Mouse (Mus musculus): ENCODE measurements around the gene Hinfp. TPM values are rescaled to one million over a fixed set of nuclear protein-coding genes. Genes with fewer than 3 reads are reported as not detected.

Hinfp gene
- polyA plus RNA-seq, 1 experiment from 2014 or later, result 21.7 TPM

- WGBS, result 4% methylated on average over 28 of the region's 28 CpGs
- H3K27me3 ChIP-seq, result no peaks in the 10 kb centered on the region
- peak; percentile 93 for ATAC-seq (ENCODE audit: borderline replicate concordance, extremely low read depth, low FRiP score, low TSS enrichment)
- H3K4me1 ChIP-seq, result peaks cover 14% of the 10 kb centered on the region
- H3K4me2 ChIP-seq, result peak overlapping the region; percentile 82
- peak overlapping the region; percentile 90 for H3K9ac ChIP-seq
- no peaks in the 10 kb centered on the region for H3K36me3 ChIP-seq
- peak overlapping the region; percentile 51 for H3K4me3 ChIP-seq
- H3K27ac ChIP-seq, result peak overlapping the region; percentile 76
- no peaks in the 10 kb centered on the region for H3K9me3 ChIP-seq
Observed at GRCm38 (mm10) chr9:44268027-44268360, 37.5 kb downstream of the Hinfp start.

- no peaks in the 10 kb centered on the region for H3K36me3 ChIP-seq
- H3K27me3 ChIP-seq, result no peaks in the 10 kb centered on the region
- H3K4me3 ChIP-seq, result peak overlapping the region; percentile 51
- peak; percentile 47 for ATAC-seq (ENCODE audit: borderline replicate concordance, extremely low read depth, low FRiP score, low TSS enrichment)
- no peaks in the 10 kb centered on the region for H3K9me3 ChIP-seq
- 8% methylated on average over 23 of the region's 23 CpGs for WGBS
- H3K4me1 ChIP-seq, result peaks cover 14% of the 10 kb centered on the region
- H3K27ac ChIP-seq, result peak overlapping the region; percentile 76
- H3K9ac ChIP-seq, result peak overlapping the region; percentile 90
- peak overlapping the region; percentile 82 for H3K4me2 ChIP-seq
Observed at GRCm38 (mm10) chr9:44267319-44268026, 38.0 kb downstream of the Hinfp start.

GRCm38 (mm10) chr9:44266478-44267226 is 38.8 kb downstream of the Hinfp start:
- H3K4me2 ChIP-seq, result peak overlapping the region; percentile 82
- ATAC-seq (ENCODE audit: borderline replicate concordance, extremely low read depth, low FRiP score, low TSS enrichment), result no peak
- peak overlapping the region; percentile 51; the same call in 1 of the 2 replicates for H3K4me3 ChIP-seq
- H3K27ac ChIP-seq, result peak overlapping the region; percentile 76; the same call in 1 of the 2 replicates
- H3K36me3 ChIP-seq, result no peaks in the 10 kb centered on the region
- 0 out of 2 replicates have a peak overlapping the region, but pooled peaks have one; percentile 90 for H3K9ac ChIP-seq
- no peaks in the 10 kb centered on the region for H3K9me3 ChIP-seq
- H3K27me3 ChIP-seq, result no peaks in the 10 kb centered on the region
- 49% methylated on average over 8 of the region's 8 CpGs for WGBS
- peaks cover 14% of the 10 kb centered on the region for H3K4me1 ChIP-seq

GRCm38 (mm10) chr9:44261388-44261787 is 44.1 kb downstream of the Hinfp start:
- H3K9me3 ChIP-seq, result no peaks in the 10 kb centered on the region

GRCm38 (mm10) chr9:44259014-44259413 is 46.5 kb downstream of the Hinfp start:
- Histone ChIP-seq H3K27me3 (no peaks in the 10 kb centered on the region), H3K9me3 (no peaks in the 10 kb centered on the region), H3K36me3 (no peaks in the 10 kb centered on the region), H3K4me1 (peaks cover 7% of the 10 kb centered on the region; the same call in 1 of the 2 replicates), H3K27ac (no peak overlapping the region), H3K4me2 (no peak overlapping the region), H3K9ac (no peak overlapping the region), H3K4me3 (no peak overlapping the region)
- ATAC-seq (ENCODE audit: borderline replicate concordance, extremely low read depth, low FRiP score, low TSS enrichment), result no peak
- 74% methylated on average over 10 of the region's 10 CpGs for WGBS

More at GRCm38 (mm10) chr9:44261388-44261787, 44.1 kb downstream of the Hinfp start:
- no peak overlapping the region for H3K4me3 ChIP-seq
- WGBS, result 78% methylated on average over 14 of the region's 14 CpGs
- no peak overlapping the region for H3K27ac ChIP-seq
- H3K9ac ChIP-seq, result no peak overlapping the region
- no peaks in the 10 kb centered on the region for H3K36me3 ChIP-seq
- ATAC-seq (ENCODE audit: borderline replicate concordance, extremely low read depth, low FRiP score, low TSS enrichment), result no peak
- H3K4me1 ChIP-seq, result peaks cover under 1% of the 10 kb centered on the region; the same call in 1 of the 2 replicates
- no peak overlapping the region for H3K4me2 ChIP-seq
- H3K27me3 ChIP-seq, result no peaks in the 10 kb centered on the region

GRCm38 (mm10) chr9:44256213-44256612 is 49.3 kb downstream of the Hinfp start:
- no peak overlapping the region for H3K4me2 ChIP-seq
- no peaks in the 10 kb centered on the region for H3K36me3 ChIP-seq
- no peaks in the 10 kb centered on the region for H3K27me3 ChIP-seq
- ATAC-seq (ENCODE audit: borderline replicate concordance, extremely low read depth, low FRiP score, low TSS enrichment), result peak; percentile 56
- peaks cover 7% of the 10 kb centered on the region; the same call in 1 of the 2 replicates for H3K4me1 ChIP-seq
- WGBS, result 61% methylated on average over 8 of the region's 8 CpGs
- H3K4me3 ChIP-seq, result no peak overlapping the region
- H3K9me3 ChIP-seq, result no peaks in the 10 kb centered on the region
- H3K9ac ChIP-seq, result no peak overlapping the region
- H3K27ac ChIP-seq, result no peak overlapping the region

GRCm38 (mm10) chr9:44255136-44255521 is 50.3 kb downstream of the Hinfp start:
- WGBS, result 69% methylated on average over 6 of the region's 6 CpGs
- ATAC-seq (ENCODE audit: borderline replicate concordance, extremely low read depth, low FRiP score, low TSS enrichment), result no peak
- Histone ChIP-seq H3K27me3 (no peaks in the 10 kb centered on the region), H3K36me3 (no peaks in the 10 kb centered on the region), H3K4me1 (peaks cover 7% of the 10 kb centered on the region; the same call in 1 of the 2 replicates), H3K9me3 (no peaks in the 10 kb centered on the region), H3K27ac (no peak overlapping the region), H3K4me3 (no peak overlapping the region), H3K4me2 (no peak overlapping the region), H3K9ac (no peak overlapping the region)

- H3K4me1 ChIP-seq, result peaks cover 12% of the 10 kb centered on the region; the same call in 1 of the 2 replicates
- H3K4me3 ChIP-seq, result no peak overlapping the region
- H3K36me3 ChIP-seq, result no peaks in the 10 kb centered on the region
- 4% methylated on average over 5 of the region's 5 CpGs for WGBS
- no peaks in the 10 kb centered on the region for H3K9me3 ChIP-seq
- H3K27me3 ChIP-seq, result no peaks in the 10 kb centered on the region
- no peak for ATAC-seq (ENCODE audit: borderline replicate concordance, extremely low read depth, low FRiP score, low TSS enrichment)
- H3K9ac ChIP-seq, result no peak overlapping the region
- no peak overlapping the region for H3K27ac ChIP-seq
- H3K4me2 ChIP-seq, result no peak overlapping the region
Observed at GRCm38 (mm10) chr9:44254508-44255135, 50.8 kb downstream of the Hinfp start.

- H3K27ac ChIP-seq, result no peak overlapping the region
- no peak overlapping the region for H3K4me2 ChIP-seq
- H3K9me3 ChIP-seq, result no peaks in the 10 kb centered on the region
- 79% methylated on average over 6 of the region's 6 CpGs for WGBS
- no peak overlapping the region for H3K9ac ChIP-seq
- H3K4me1 ChIP-seq, result peaks cover 12% of the 10 kb centered on the region; the same call in 1 of the 2 replicates
- no peaks in the 10 kb centered on the region for H3K36me3 ChIP-seq
- no peak for ATAC-seq (ENCODE audit: borderline replicate concordance, extremely low read depth, low FRiP score, low TSS enrichment)
- H3K27me3 ChIP-seq, result peaks cover 5% of the 10 kb centered on the region; the same call in 1 of the 2 replicates
- no peak overlapping the region for H3K4me3 ChIP-seq
Observed at GRCm38 (mm10) chr9:44253441-44253840, 52.0 kb downstream of the Hinfp start.

- no peak for ATAC-seq (ENCODE audit: borderline replicate concordance, extremely low read depth, low FRiP score, low TSS enrichment)
- no peak within 1 kb of the TSS for H3K9ac ChIP-seq
- H3K9me3 ChIP-seq, result no peaks in the 10 kb centered on the region
- peaks cover 12% of the 10 kb centered on the region; the same call in 1 of the 2 replicates for H3K4me1 ChIP-seq
- peaks cover 5% of the 10 kb centered on the region; the same call in 1 of the 2 replicates for H3K27me3 ChIP-seq
- 68% methylated on average over 10 of the region's 10 CpGs for WGBS
- H3K27ac ChIP-seq, result no peak within 1 kb of the TSS
- no peak within 1 kb of the TSS for H3K4me2 ChIP-seq
- H3K4me3 ChIP-seq, result no peak within 1 kb of the TSS
- H3K36me3 ChIP-seq, result no peaks in the 10 kb centered on the region
Observed at GRCm38 (mm10) chr9:44251314-44251713, 54.2 kb downstream of the Hinfp start, which contains the start of gene Pdzd3. TSS of gene Pdzd3 (minus strand) at chr9:44251471.

- peaks cover 5% of the 10 kb centered on the region; the same call in 1 of the 2 replicates for H3K27me3 ChIP-seq
- no peak overlapping the region for H3K4me3 ChIP-seq
- no peak overlapping the region for H3K9ac ChIP-seq
- peaks cover 12% of the 10 kb centered on the region; the same call in 1 of the 2 replicates for H3K4me1 ChIP-seq
- no peak overlapping the region for H3K4me2 ChIP-seq
- H3K9me3 ChIP-seq, result no peaks in the 10 kb centered on the region
- H3K27ac ChIP-seq, result no peak overlapping the region
- ATAC-seq (ENCODE audit: borderline replicate concordance, extremely low read depth, low FRiP score, low TSS enrichment), result no peak
- no peaks in the 10 kb centered on the region for H3K36me3 ChIP-seq
- 58% methylated on average over 4 of the region's 4 CpGs for WGBS
Observed at GRCm38 (mm10) chr9:44250445-44250844, 55.0 kb downstream of the Hinfp start.

All from lung, embryonic 15.5 days (tissue).